Mouse (Mus musculus) granulocyte monocyte progenitor cell, adult 5-6 weeks (primary cell): ENCODE results near the gene Ift80. TPM values are rescaled to one million over a fixed set of nuclear protein-coding genes. Genes with fewer than 3 reads are reported as not detected.
"Not testable (repeated sequence)": the region's sequence is repeated elsewhere in the genome, so short reads cannot be mapped to it uniquely, and the experiment has no call there.

ENCODE experiments used
- ATAC-seq: replicated peaks from 2 replicates; pipeline ENCODE4 v1.8.0; 2016; ENCODE audit warnings: mild to moderate bottlenecking, moderate TSS enrichment, inconsistent platforms; ENCODE audit not compliant: poor library complexity, severe bottlenecking
- total RNA-seq, 2 experiments: library from RNA; stranded (forward) in 1 of 2; stranded (reverse) in 1 of 2; fragments of 200-712, 200-1000 nt in 1 of 2; fragments of >200 nt in 1 of 2; fragmentation: Nextera tagmentation in 1 of 2; gene quantifications; 2 replicates each; pipeline ENCODE4 v1.2.3; 2014 to 2017

The Ift80 gene
- total RNA-seq, 2 experiments from 2014 or later: 16.4 to 20.2 TPM

- ATAC-seq: no peak
These were observed 324 bp downstream of the Ift80 start for GRCm38 (mm10) chr3:69004055-69004436.

GRCm38 (mm10) chr3:69002781-69003180 lies 1.6 kb downstream of the Ift80 start:
- ATAC-seq: no peak

- ATAC-seq: no peak
These were observed 17.8 kb downstream of the Ift80 start for GRCm38 (mm10) chr3:68986550-68986949.

- ATAC-seq: peak; percentile 75
These were observed 23.5 kb downstream of the Ift80 start for GRCm38 (mm10) chr3:68980898-68981297.

GRCm38 (mm10) chr3:68979187-68979586 lies 25.2 kb downstream of the Ift80 start:
- no peak for ATAC-seq

- ATAC-seq: peak; percentile 57
These were observed 26.7 kb downstream of the Ift80 start for GRCm38 (mm10) chr3:68977696-68978095.

GRCm38 (mm10) chr3:68975533-68976490 lies 28.6 kb downstream of the Ift80 start:
- ATAC-seq: peak; percentile 80

- ATAC-seq: no peak
These were observed 29.5 kb downstream of the Ift80 start for GRCm38 (mm10) chr3:68974639-68975532.

- ATAC-seq: no peak
These were observed 30.8 kb downstream of the Ift80 start for GRCm38 (mm10) chr3:68973574-68973973.

GRCm38 (mm10) chr3:68969091-68969590 lies 35.2 kb downstream of the Ift80 start:
- ATAC-seq: no peak

- ATAC-seq: no peak
These were observed 37.0 kb downstream of the Ift80 start for GRCm38 (mm10) chr3:68967404-68967803.

GRCm38 (mm10) chr3:68966527-68967285 lies 37.7 kb downstream of the Ift80 start:
- no peak for ATAC-seq

- peak; percentile 61 for ATAC-seq
These were observed 39.7 kb downstream of the Ift80 start for GRCm38 (mm10) chr3:68964682-68965081.

GRCm38 (mm10) chr3:68957413-68957812 lies 47.0 kb downstream of the Ift80 start:
- peak; percentile 92 for ATAC-seq

GRCm38 (mm10) chr3:68956454-68956853 lies 47.9 kb downstream of the Ift80 start:
- peak; percentile 29 for ATAC-seq

- no peak for ATAC-seq
These were observed 49.9 kb downstream of the Ift80 start for GRCm38 (mm10) chr3:68954487-68954886.

- no peak for ATAC-seq
These were observed 51.7 kb downstream of the Ift80 start for GRCm38 (mm10) chr3:68952707-68953106.

- ATAC-seq: not testable (repeated sequence)
These were observed 52.4 kb downstream of the Ift80 start for GRCm38 (mm10) chr3:68951971-68952370.

- ATAC-seq: no peak
These were observed 55.0 kb downstream of the Ift80 start for GRCm38 (mm10) chr3:68949381-68949780.

GRCm38 (mm10) chr3:68948918-68949317 lies 55.5 kb downstream of the Ift80 start:
- ATAC-seq: no peak
